Mouse (Mus musculus) limb, embryonic 14.5 days (tissue): ENCODE data around the gene Irgm1. TPM values are rescaled to one million over a fixed set of nuclear protein-coding genes. Genes with fewer than 3 reads are reported as not detected.

Source experiments
- ATAC-seq: fragments of 200-750 bp; cut with Nextera tagmentation; 2 replicates; pipeline ENCODE4 v1.8.0; 2017; ENCODE audit warnings: low read depth, moderate number of reproducible peaks, moderate TSS enrichment; ENCODE audit not compliant: low FRiP score
- DNase-seq: peaks from one replicate; pipeline ENCODE4 v3.0.0-alpha.2; 2015; ENCODE audit warnings: low spot score
- H3K27ac ChIP-seq: fragments of 300-500 bp; sonication (generic); replicated peaks from 2 replicates; pipeline ENCODE4 v1.5.1; 2014; ENCODE audit warnings: low read depth, mild to moderate bottlenecking, low read length, moderate library complexity, mixed read lengths
- H3K27me3 ChIP-seq: fragments of 300-500 bp; sonication (generic); 2 replicates; pipeline ENCODE4 v1.6.1; 2014; ENCODE audit warnings: low read length, mixed read lengths; ENCODE audit not compliant: control insufficient read depth, insufficient read depth
- H3K36me3 ChIP-seq: fragments of 300-500 bp; sonication (generic); 2 replicates; pipeline ENCODE4 v1.6.1; 2014; ENCODE audit warnings: mild to moderate bottlenecking, low read length, moderate library complexity, mixed read lengths; ENCODE audit not compliant: control insufficient read depth, insufficient read depth
- H3K4me1 ChIP-seq: fragments of 300-500 bp; sonication (generic); 2 replicates; pipeline ENCODE4 v1.6.1; 2014; ENCODE audit warnings: antibody characterized with exemption, low read length, mixed read lengths; ENCODE audit not compliant: control insufficient read depth, insufficient read depth
- H3K4me2 ChIP-seq: fragments of 300-500 bp; sonication (generic); replicated peaks from 2 replicates; pipeline ENCODE4 v1.6.1; 2014; ENCODE audit warnings: low read depth, mild to moderate bottlenecking, low read length, moderate library complexity; ENCODE audit not compliant: severe bottlenecking
- H3K4me3 ChIP-seq: fragments of 300-500 bp; sonication (generic); replicated peaks from 2 replicates; pipeline ENCODE4 v1.5.1; 2014; ENCODE audit warnings: low read length
- H3K9ac ChIP-seq: fragments of 300-500 bp; sonication (generic); 2 replicates; pipeline ENCODE4 v1.6.1; 2014; ENCODE audit warnings: mild to moderate bottlenecking, low read depth, low read length, moderate library complexity; ENCODE audit not compliant: severe bottlenecking
- H3K9me3 ChIP-seq: fragments of 300-500 bp; sonication (generic); 2 replicates; pipeline ENCODE4 v1.6.1; 2016; ENCODE audit warnings: low read length; ENCODE audit not compliant: control insufficient read depth
- POLR2A ChIP-seq: fragments of 200-500 bp; IDR thresholded peaks from 2 replicates; pipeline ENCODE4 v1.8.0; 2012; ENCODE audit warnings: inconsistent platforms, mild to moderate bottlenecking, moderate library complexity, borderline replicate concordance; ENCODE audit not compliant: insufficient read depth, insufficient read length; ENCODE audit errors: extremely low read depth
- WGBS: fragments of 180-500 bp; shearing (Covaris S2); extraction: QIAGEN DNeasy Blood & Tissue Kit; methylation state at CpG from one replicate; pipeline ENCODE4 v1.1.7; 2014; 5-methylcytosine and 5-hydroxymethylcytosine counted together
- polyA plus RNA-seq, 2 experiments: library from polyadenylated mRNA; depleted of rRNA in 1 of 2; stranded (reverse) in 1 of 2; unstranded in 1 of 2; fragments of >200 nt; fragmentation: Nextera tagmentation in 1 of 2; extraction: Ambion mirVana in 1 of 2; gene quantifications; 2 replicates each; pipeline versions ENCODE4 v1.2.1 to v1.2.3; 2012 to 2014

Gene Irgm1
- polyA plus RNA-seq, 2 experiments, result 4.1 to 5.5 TPM

DNA sequence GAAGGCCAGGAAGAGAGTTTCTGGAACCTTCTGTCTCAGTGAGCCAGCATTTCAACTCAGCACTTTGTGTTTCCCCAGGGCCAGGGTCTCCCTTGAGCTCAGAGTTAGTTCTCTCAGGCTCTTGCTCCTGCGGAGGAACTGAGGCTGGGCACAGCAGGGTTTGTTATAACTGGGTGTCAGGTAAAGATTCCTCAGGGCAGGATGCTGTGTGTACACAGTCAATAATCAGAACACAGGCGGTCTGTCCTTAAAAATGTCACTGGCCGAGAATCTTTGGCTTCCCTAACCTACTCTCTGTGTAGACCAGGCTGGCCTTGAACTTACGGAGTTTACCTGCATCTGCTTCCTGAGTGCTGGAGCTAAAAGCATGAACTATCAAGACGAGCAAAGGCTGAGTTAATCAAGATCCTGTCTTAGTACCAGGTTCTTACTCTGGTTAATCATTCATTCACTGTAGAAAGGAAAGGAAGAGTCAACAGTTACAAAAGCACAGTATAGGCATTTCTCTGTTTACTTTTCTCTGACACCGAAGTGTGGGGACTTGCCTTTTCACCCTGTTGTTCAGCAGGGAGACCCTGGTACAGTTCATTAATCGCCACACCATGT, 1.3 kb upstream of the Irgm1 start:
- ATAC-seq (no peak), DNase-seq (no peak)
- H3K4me1 ChIP-seq, result no peaks in the 10 kb centered on the region
- no peak overlapping the region for H3K9ac ChIP-seq
- H3K27me3 ChIP-seq, result no peaks in the 10 kb centered on the region
- 85% methylated on average over 7 of the region's 7 CpGs for WGBS
- H3K36me3 ChIP-seq, result no peaks in the 10 kb centered on the region
- H3K9me3 ChIP-seq, result no peaks in the 10 kb centered on the region
- H3K4me3 ChIP-seq, result no peak overlapping the region
- H3K27ac ChIP-seq, result no peak overlapping the region
- no peak for TF ChIP-seq POLR2A
- no peak overlapping the region for H3K4me2 ChIP-seq

DNA sequence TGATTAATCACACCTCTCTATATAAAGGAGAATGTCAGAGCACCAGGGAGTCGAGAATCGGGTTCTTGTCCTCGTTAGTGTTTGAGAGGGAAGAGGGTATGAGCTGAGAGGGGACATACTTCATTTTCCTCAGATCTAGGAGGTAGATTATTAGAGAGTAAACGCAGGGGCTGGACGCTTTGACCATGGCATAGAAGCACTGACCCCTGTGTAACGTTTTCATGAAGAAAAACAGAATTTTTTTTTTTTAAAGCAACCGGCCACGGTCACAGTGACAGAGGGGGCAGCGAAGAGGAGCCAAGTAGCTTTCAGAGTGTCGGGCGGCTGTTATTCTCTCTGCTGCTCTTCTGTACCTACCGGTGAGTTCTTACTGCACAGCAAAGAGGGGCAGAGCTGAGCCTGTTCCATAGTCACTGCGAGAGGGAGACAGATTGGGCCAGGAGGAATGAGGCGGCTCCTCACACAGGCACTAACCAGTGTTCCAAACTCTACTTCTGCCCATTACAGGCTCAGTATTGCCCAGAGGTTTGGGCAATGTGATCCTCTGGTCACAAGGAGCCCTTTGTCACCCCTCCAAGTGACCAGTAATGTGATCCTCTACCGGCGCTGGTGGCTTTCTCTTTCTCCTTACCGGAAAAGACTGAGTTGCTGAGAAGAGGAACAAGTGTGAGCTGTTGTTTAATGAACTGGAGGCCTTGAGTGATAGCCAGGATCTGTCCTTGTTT, 496 bp upstream of the Irgm1 start:
- H3K9ac ChIP-seq, result peak overlapping the region; percentile 48
- no peak for TF ChIP-seq POLR2A
- ATAC-seq (0 out of 2 replicates have a peak, but pooled peaks have one; percentile 21), DNase-seq (no peak)
- no peak overlapping the region for H3K27ac ChIP-seq
- no peaks in the 10 kb centered on the region for H3K9me3 ChIP-seq
- 10% methylated on average over 17 of the region's 17 CpGs for WGBS
- H3K27me3 ChIP-seq, result no peaks in the 10 kb centered on the region
- H3K36me3 ChIP-seq, result no peaks in the 10 kb centered on the region
- H3K4me2 ChIP-seq, result peak overlapping the region; percentile 57
- peak overlapping the region; percentile 36 for H3K4me3 ChIP-seq
- no peaks in the 10 kb centered on the region for H3K4me1 ChIP-seq

- Histone ChIP-seq H3K27ac (peak overlapping the region; percentile 39; the same call in 1 of the 2 replicates), H3K27me3 (no peaks in the 10 kb centered on the region), H3K4me2 (peak overlapping the region; percentile 57), H3K9me3 (no peaks in the 10 kb centered on the region), H3K4me1 (no peaks in the 10 kb centered on the region), H3K4me3 (peak overlapping the region; percentile 36), H3K36me3 (no peaks in the 10 kb centered on the region), H3K9ac (peak overlapping the region; percentile 48)
- no peak for DNase-seq
- no peak for TF ChIP-seq POLR2A
- no peak for ATAC-seq
- WGBS, result 28% methylated on average over 7 of the region's 7 CpGs
Observed at GRCm38 (mm10) chr11:48870781-48871180, 702 bp downstream of the Irgm1 start.

DNA sequence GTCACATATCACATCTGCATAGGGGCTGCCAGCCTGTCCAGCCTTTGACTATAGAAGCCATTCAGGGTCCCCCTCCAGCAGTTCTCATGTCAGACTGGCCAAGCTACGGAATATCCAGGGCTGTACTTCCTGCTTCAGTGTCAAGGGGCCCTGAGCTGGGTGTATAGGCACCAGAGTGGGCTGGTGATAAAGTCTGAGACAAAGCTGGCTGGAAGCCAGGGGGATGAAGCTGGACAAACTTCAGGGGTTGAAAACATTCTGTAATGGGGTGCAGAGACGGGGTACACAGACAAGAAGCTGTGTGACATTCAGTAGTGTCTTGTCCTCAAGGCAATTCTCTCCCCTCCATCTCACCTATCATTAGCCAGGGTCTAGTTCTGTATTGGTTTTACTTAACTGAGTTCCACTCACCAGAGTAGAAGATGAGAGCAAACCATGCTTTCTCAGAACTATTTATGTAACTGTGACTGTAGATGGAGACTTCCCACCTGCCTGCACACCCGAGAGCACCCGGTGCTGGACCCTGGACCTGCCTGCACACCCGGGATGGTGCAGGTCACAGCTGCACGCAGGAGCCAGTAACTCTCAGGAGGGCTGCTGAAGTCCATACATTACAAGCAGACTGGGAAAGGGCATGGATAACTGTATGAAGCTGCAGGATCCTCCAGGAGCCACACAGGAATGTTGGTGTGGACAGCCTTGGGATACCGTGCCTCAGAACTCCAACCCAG, 1.9 kb downstream of the Irgm1 start:
- Histone ChIP-seq H3K9ac (no peak overlapping the region), H3K27me3 (no peaks in the 10 kb centered on the region), H3K27ac (no peak overlapping the region), H3K4me1 (no peaks in the 10 kb centered on the region), H3K9me3 (no peaks in the 10 kb centered on the region), H3K4me2 (no peak overlapping the region), H3K36me3 (no peaks in the 10 kb centered on the region), H3K4me3 (no peak overlapping the region)
- TF ChIP-seq POLR2A, result no peak
- ATAC-seq (no peak), DNase-seq (no peak)
- WGBS, result 69% methylated on average over 7 of the region's 7 CpGs

- H3K9ac ChIP-seq, result no peak overlapping the region
- H3K4me3 ChIP-seq, result no peak overlapping the region
- no peaks in the 10 kb centered on the region for H3K4me1 ChIP-seq
- H3K27me3 ChIP-seq, result no peaks in the 10 kb centered on the region
- H3K27ac ChIP-seq, result no peak overlapping the region
- no peak overlapping the region for H3K4me2 ChIP-seq
- 91% methylated on average over 9 of the region's 9 CpGs for WGBS
- ATAC-seq, result no peak
- H3K36me3 ChIP-seq, result no peaks in the 10 kb centered on the region
- H3K9me3 ChIP-seq, result no peaks in the 10 kb centered on the region
- no peak for DNase-seq
- TF ChIP-seq POLR2A, result no peak
Observed at GRCm38 (mm10) chr11:48866481-48866880, 5.0 kb downstream of the Irgm1 start.
